Mouse (Mus musculus) lung, postnatal 10 days (tissue): ENCODE data around the gene Chrm4.

Experiments used
- DNase-seq: peaks from one replicate; pipeline ENCODE4 v3.0.0; 2021

The Chrm4 gene

DNA sequence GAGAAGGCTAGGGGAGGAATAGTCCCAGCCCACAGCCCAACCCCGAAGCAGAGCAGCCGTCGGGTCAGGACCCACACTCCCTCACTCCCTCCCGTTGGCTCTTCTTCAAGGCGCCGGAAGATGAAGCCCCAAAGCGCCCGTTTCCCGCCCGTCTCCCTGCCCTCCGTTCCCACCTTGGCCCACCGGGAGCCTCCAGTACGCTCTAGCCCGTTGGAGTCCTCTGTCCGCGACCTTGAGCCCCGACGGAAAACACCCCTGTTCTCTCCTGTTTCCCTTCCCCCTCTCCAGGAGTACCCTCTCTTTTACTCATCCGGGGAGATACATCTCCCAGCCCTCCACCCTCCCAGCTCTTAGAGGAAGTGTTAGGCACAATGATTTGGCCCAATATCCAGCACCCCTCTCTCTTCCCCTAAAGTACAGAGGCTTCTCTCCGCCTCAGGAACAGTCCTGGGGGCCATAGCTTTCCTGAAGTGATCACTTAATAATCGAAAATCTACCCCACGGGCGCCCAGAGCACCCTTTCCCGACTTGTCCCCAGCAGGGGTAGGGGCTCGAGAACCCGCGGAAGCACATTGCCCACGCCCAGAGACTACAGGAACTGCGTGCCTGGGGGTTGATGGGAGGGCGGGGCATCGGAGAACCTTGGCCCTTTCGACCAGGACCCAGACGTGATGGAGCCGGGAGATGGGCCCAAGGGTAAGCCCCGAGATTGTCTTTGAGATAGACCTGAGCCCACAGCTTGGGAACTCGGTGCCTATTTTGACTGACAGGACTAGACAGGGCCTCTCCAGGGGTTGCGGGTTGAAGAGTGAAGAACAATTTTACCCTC lies 4.2 kb upstream of the Chrm4 start:
- DNase-seq: no peak

GRCm38 (mm10) chr2:91923415-91924337 lies 3.4 kb upstream of the Chrm4 start:
- peak; percentile 83 for DNase-seq

GRCm38 (mm10) chr2:91924726-91925125 lies 2.3 kb upstream of the Chrm4 start:
- DNase-seq: no peak

- DNase-seq: no peak
Measured at GRCm38 (mm10) chr2:91925442-91925841, 1.6 kb upstream of the Chrm4 start.

DNA sequence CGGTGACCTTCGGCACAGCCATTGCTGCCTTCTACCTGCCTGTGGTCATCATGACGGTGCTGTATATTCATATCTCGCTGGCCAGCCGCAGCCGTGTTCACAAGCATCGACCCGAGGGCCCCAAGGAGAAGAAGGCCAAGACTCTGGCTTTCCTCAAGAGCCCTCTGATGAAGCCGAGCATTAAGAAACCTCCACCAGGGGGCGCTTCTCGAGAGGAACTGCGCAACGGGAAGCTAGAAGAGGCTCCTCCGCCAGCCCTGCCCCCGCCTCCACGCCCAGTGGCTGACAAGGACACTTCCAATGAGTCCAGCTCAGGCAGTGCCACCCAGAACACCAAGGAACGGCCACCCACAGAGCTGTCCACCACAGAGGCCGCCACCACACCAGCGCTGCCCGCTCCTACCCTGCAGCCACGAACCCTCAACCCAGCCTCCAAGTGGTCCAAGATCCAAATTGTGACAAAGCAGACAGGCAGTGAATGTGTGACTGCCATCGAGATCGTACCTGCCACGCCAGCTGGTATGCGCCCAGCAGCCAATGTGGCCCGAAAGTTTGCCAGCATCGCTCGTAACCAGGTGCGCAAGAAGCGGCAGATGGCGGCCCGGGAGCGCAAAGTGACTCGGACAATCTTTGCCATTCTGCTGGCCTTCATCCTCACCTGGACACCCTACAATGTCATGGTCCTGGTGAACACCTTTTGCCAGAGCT lies 931 bp downstream of the Chrm4 start:
- peak; percentile 93 for DNase-seq

GRCm38 (mm10) chr2:91928534-91929350 lies 1.7 kb downstream of the Chrm4 start:
- no peak for DNase-seq

- DNase-seq: no peak
Measured at GRCm38 (mm10) chr2:91929455-91929854, 2.4 kb downstream of the Chrm4 start.

DNA sequence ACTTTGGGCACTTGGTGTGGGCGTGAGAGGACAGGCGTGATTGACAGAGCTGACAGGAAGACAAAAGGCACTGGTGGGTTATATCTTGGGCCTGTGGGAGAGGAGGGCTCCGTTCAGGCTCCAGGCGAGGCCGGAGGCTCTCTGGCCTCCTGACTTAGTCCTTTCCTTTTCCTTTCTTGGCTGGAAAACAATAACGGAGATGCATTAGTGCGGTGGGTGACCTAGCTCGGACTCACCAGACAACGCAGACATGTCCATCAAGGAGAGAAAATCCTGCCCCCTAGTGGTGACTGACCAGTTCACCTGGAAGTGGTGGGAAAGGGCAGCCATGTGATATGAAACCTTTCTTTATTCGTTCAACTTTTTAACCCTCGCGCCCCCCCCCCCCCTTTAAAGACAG lies 2.9 kb downstream of the Chrm4 start:
- peak; percentile 85 for DNase-seq

DNA sequence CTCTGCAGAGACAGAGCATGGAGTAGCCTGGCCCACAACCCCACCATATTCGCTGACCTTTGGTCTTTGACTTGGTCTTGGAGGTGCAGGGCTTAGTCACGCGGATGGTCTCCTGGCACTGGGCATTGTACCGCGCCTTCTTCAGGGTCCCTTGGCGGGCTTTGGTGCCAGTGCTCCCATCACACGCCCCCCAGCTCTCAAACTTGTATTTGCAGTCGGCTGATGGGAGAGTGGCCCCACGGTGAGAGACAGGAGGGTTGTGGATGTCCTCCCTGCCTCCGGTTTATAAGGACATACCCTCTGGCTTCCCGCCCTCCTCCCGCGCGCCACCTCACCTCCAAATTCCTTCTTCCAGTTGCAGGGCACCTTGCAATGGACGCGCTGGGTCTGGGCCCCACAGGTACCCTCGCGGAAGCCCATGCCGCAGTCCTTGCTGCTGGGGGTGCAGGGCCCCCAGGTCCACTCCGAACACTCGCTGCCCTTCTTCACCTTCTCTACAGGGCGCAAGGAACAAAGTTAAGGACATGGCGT lies 3.8 kb downstream of the Chrm4 start:
- peak; percentile 12 for DNase-seq

DNA sequence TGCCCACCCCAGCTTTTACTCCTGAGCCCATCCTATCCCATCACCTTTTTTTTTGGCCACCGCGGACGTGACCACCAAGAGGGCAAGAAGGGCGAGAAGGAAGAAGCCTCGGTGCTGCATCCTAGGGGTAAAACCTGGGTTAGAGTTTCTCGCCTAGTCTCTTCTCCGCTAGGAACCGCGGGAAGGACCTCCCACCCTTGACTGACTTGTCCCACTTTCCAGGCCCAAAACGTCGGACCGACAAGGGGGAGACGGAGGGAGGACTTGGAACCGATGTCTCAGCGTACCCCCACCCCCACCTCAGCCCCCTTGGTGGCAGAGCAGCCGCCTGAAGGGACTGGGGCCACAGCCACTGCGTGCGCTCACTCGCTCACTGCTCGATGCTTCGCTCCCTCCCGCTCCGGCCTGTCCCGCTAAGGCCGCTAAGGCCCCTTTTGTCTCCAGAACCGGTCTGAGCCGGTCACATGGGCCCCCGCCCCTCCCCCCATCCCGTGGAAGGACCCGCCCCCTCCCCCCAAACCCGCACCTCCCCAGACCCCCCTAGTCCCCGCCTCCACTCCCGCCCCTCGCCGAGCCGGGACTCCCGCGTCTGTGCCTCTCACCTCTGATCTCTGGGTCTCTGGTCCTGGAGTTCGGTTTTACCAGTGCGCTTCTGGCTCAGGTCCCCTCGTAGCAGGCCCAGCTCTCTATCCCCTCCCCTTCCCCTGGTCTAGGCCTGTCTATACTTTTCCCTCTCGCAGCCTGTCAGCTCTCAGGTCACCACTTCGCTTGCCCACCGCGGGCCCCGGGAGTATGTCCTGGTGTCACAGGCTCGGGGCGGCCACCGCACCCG lies 4.5 kb downstream of the Chrm4 start:
- peak; percentile 67 for DNase-seq

- peak; percentile 55 for DNase-seq
Measured at GRCm38 (mm10) chr2:91932160-91932711, 5.2 kb downstream of the Chrm4 start, which contains the start of gene Mdk. Gene Mdk (minus strand): TSS chr2:91932297.

GRCm38 (mm10) chr2:91932737-91933350 lies 5.8 kb downstream of the Chrm4 start:
- no peak for DNase-seq

- DNase-seq: no peak
Measured at GRCm38 (mm10) chr2:91933471-91933870, 6.4 kb downstream of the Chrm4 start.

DNA sequence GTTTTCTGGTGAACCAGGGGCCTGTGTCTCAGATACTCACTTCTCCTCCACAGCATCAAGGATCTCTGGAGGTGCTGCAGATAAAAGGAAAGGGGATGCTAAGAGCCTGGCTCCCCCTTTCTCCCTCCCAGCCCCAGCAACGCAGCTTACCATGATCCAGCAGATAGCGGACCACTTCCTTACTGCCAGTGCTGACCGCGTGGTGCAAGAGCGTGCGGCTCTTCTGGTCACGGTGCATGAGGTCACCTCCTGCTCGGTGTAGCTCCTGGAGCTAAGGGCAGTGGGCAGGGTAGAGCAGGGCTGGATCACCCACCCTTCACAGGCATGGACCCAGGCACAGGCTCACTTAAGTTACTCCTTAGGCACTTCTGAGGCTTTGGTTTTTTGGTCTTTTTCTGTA lies 7.0 kb downstream of the Chrm4 start:
- DNase-seq: no peak

- DNase-seq: no peak
Measured at GRCm38 (mm10) chr2:91934826-91935525, 7.9 kb downstream of the Chrm4 start.

GRCm38 (mm10) chr2:91936154-91936553 lies 9.1 kb downstream of the Chrm4 start:
- no peak for DNase-seq

- DNase-seq: no peak
Measured at GRCm38 (mm10) chr2:91939303-91939935, 12.4 kb downstream of the Chrm4 start.

GRCm38 (mm10) chr2:91942356-91942755 lies 15.3 kb downstream of the Chrm4 start:
- DNase-seq: no peak
